ENCODE assay signal across 22 mouse cellular contexts in the genomic region with DNA sequence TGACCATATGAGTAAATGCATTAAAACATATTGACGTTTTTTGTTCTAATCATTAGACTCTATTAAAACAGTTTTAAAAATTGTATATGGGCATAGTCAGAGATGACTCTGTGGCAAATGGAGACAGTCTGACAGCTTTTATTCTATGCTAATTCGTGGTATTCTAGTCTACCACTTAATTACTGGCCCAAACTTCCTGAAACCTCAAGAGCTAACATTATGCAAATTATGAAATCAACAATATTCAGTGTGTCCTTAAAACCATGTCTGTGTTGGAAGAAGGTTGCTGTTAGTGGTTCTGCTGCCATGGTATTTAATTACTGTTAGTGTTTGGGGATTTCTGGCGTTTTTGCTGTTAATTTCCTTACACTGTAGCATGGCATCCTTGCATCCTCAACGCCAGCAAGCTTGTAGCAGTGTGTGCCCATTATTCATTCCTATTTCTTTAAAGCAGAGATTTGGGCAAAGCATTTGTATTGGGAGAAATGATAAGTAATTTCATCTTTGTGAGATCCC. TPM values are rescaled to one million over a fixed set of nuclear protein-coding genes. Genes with fewer than 3 reads are reported as not detected.
"Had no signal": no experiment of that assay in that cellular context is flagged by ENCODE, and none has a peak within 500 bp of the region (broad histone marks: within the 10 kb centered on the region; RNA-seq: fewer than 3 reads in every experiment).

No protein-coding gene starts in this region.

- H3K4me2 ChIP-seq: limb, embryonic 15.5 days; liver, embryonic 13.5 days; lung, embryonic 15.5 days; neural tube, embryonic 12.5 days; stomach, embryonic 15.5 days had no signal

- H3K27ac ChIP-seq: kidney, postnatal 0 days; limb, embryonic 15.5 days; liver, embryonic 13.5 days; lung, embryonic 15.5 days; macrophage; neural tube, embryonic 12.5 days; stomach, embryonic 15.5 days had no signal

- DNase-seq: kidney, adult 9 months; kidney, postnatal 36 days; layer of hippocampus, adult 9-11 months; layer of hippocampus, postnatal 36 days; liver, embryonic 13.5 days; liver, postnatal 0 days; lung, postnatal 14 days; retina, postnatal 1 day; right cerebral cortex, postnatal 14 days; thymus, adult 2 months; thymus, postnatal 25 days had no signal

- ATAC-seq: liver, postnatal 0 days had no signal

- H3K9ac ChIP-seq: limb, embryonic 15.5 days; liver, embryonic 13.5 days; liver, postnatal 0 days; lung, embryonic 15.5 days; neural tube, embryonic 12.5 days; stomach, embryonic 15.5 days had no signal

- H3K36me3 ChIP-seq: limb, embryonic 15.5 days; liver, embryonic 13.5 days; lung, embryonic 15.5 days; neural tube, embryonic 12.5 days; stomach, embryonic 15.5 days had no signal

- H3K27me3 ChIP-seq: limb, embryonic 15.5 days; liver, embryonic 13.5 days; lung, embryonic 15.5 days; megakaryocyte, embryonic 14.5 days; neural tube, embryonic 12.5 days; stomach, embryonic 15.5 days had no signal

- H3K9me3 ChIP-seq: limb, embryonic 15.5 days; liver, embryonic 13.5 days; lung, embryonic 15.5 days; megakaryocyte, embryonic 14.5 days; neural tube, embryonic 12.5 days; stomach, embryonic 15.5 days had no signal

- H3K4me1 ChIP-seq: limb, embryonic 15.5 days; liver, embryonic 13.5 days; lung, embryonic 15.5 days; megakaryocyte, embryonic 14.5 days; neural tube, embryonic 12.5 days; stomach, embryonic 15.5 days had no signal

- H3K4me3 ChIP-seq: limb, embryonic 15.5 days; liver, embryonic 13.5 days; lung, embryonic 15.5 days; megakaryocyte, embryonic 14.5 days; neural tube, embryonic 12.5 days; stomach, embryonic 15.5 days had no signal

RNA-seq across cellular contexts. Expression of gene Ptchd4, which starts 12.6 kb away (rescaled TPM):
- total RNA-seq: monocyte, adult 5-6 weeks; neutrophil, adult 5-6 weeks had no signal
- polyA plus RNA-seq: liver, embryonic 13.5 days; liver, postnatal 0 days; macrophage; spleen, adult 2 months; testis, adult 2 months; thymus, adult 2 months had no signal
